Mouse (Mus musculus) brain, embryonic 14.5 days (tissue): Measurements from ENCODE around the gene Olfr872.
"Not testable (repeated sequence)": the region's sequence is repeated elsewhere in the genome, so short reads cannot be mapped to it uniquely, and the experiment has no call there.

Source experiments
- CTCF ChIP-seq: fragments of 200-500 bp; IDR thresholded peaks from 2 replicates; pipeline ENCODE4 v1.5.1; 2012; ENCODE audit warnings: inconsistent platforms, mild to moderate bottlenecking, moderate library complexity, borderline replicate concordance; ENCODE audit not compliant: insufficient read depth, insufficient read length; ENCODE audit errors: extremely low read depth
- POLR2A ChIP-seq: fragments of 200-500 bp; IDR thresholded peaks from 2 replicates; pipeline ENCODE4 v1.6.1; 2012; ENCODE audit warnings: mild to moderate bottlenecking, inconsistent platforms, borderline replicate concordance; ENCODE audit not compliant: poor library complexity, insufficient read depth, insufficient read length, severe bottlenecking; ENCODE audit errors: extremely low read depth

DNA sequence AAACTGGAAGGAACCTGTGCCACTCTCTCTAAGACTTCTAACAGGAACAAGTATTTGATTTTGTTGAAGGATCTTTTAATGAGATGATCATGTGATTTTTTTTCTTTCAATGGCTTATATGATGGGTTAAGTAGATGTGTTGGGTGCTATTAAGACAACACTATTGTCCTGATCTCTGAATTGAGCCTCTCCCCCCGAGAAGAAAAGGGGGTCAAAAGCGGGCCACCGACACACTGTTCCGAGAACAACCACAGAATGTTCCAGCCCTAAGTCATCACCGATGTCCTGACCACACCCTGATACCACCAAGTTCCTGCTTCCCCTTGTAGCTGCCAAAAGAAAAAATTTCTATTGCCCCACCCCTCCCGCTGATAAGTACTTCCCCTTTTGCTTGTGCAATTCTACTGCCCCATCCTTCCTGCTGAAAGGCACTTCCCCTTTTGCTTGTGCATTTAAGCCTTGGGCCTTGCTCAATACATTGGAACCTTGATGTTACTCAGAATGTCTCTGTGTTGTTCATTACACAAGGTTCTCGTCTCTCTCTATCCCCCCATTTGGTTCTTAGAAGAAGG lies 33.4 kb upstream of the Olfr872 start:
- TF ChIP-seq POLR2A, CTCF: not testable (repeated sequence)
